Mouse (Mus musculus) ES-E14 (cell line): ENCODE measurements around the gene Gnat3.

Experiments
- CHD2 ChIP-seq: IDR thresholded peaks from 2 replicates; pipeline ENCODE4 v1.6.1; 2014; ENCODE audit warnings: mild to moderate bottlenecking, low read depth, low read length, inconsistent platforms
- HCFC1 ChIP-seq: IDR thresholded peaks from 2 replicates; pipeline ENCODE4 v1.6.1; 2012; ENCODE audit warnings: low read length, inconsistent platforms, borderline replicate concordance; ENCODE audit not compliant: insufficient read depth
- MAFK ChIP-seq: IDR thresholded peaks from 2 replicates; pipeline ENCODE4 v1.6.1; 2014; ENCODE audit warnings: mild to moderate bottlenecking, low read depth, low read length, inconsistent platforms; ENCODE audit not compliant: insufficient read depth
- ZC3H11A ChIP-seq: IDR thresholded peaks from 2 replicates; pipeline ENCODE4 v1.6.1; 2012; ENCODE audit warnings: low read depth, mild to moderate bottlenecking, inconsistent platforms, low read length, borderline replicate concordance
- ZNF384 ChIP-seq: IDR thresholded peaks from 2 replicates; pipeline ENCODE4 v1.6.1; 2012; ENCODE audit warnings: low read depth, low read length, inconsistent platforms

- no peak for TF ChIP-seq ZC3H11A
- TF ChIP-seq CHD2 = no peak
- TF ChIP-seq HCFC1 = no peak
- no peak for TF ChIP-seq MAFK
- TF ChIP-seq ZNF384 = no peak
Observed at GRCm38 (mm10) chr5:18023347-18023746, 61.0 kb downstream of the Gnat3 start.
